Mouse (Mus musculus) liver, postnatal 0 days (tissue): ENCODE measurements around the gene Cfap58. TPM values are rescaled to one million over a fixed set of nuclear protein-coding genes. Genes with fewer than 3 reads are reported as not detected.
A peak's percentile ranks its signal among the peaks of the same experiment; 100 is the strongest.

ENCODE experiments used
- ATAC-seq: fragments of 200-750 bp; cut with Nextera tagmentation; 2 replicates; pipeline ENCODE4 v1.8.0; 2017; ENCODE audit warnings: mild to moderate bottlenecking, moderate library complexity
- DNase-seq: peaks from one replicate; pipeline ENCODE4 v3.0.0-alpha.2; 2016
- H3K27ac ChIP-seq: fragments of 300-500 bp; sonication (generic); 2 replicates; pipeline ENCODE4 v1.5.1; 2014; ENCODE audit warnings: antibody characterized with exemption, moderate library complexity, mild to moderate bottlenecking, low read depth
- H3K27me3 ChIP-seq: fragments of 300-500 bp; sonication (generic); 2 replicates; pipeline ENCODE4 v1.6.1; 2014; ENCODE audit warnings: low read length, control low read depth, mixed read lengths; ENCODE audit not compliant: insufficient read depth
- H3K36me3 ChIP-seq: fragments of 300-500 bp; sonication (generic); replicated peaks from 2 replicates; pipeline ENCODE4 v1.6.1; 2014; ENCODE audit warnings: mild to moderate bottlenecking, control low read depth, low read length, moderate library complexity, mixed read lengths; ENCODE audit not compliant: insufficient read depth
- H3K4me1 ChIP-seq: fragments of 300-500 bp; sonication (generic); 2 replicates; pipeline ENCODE4 v1.6.1; 2014; ENCODE audit warnings: antibody characterized with exemption, mild to moderate bottlenecking, control low read depth; ENCODE audit not compliant: insufficient read depth
- H3K4me2 ChIP-seq: fragments of 300-500 bp; sonication (generic); 2 replicates; pipeline ENCODE4 v1.6.1; 2014; ENCODE audit warnings: low read depth, mild to moderate bottlenecking, low read length, moderate library complexity, mixed read lengths
- H3K4me3 ChIP-seq: fragments of 300-500 bp; sonication (generic); 2 replicates; pipeline ENCODE4 v1.5.1; 2014; ENCODE audit warnings: low read depth, low read length
- H3K9ac ChIP-seq: fragments of 300-500 bp; sonication (generic); replicated peaks from 2 replicates; pipeline ENCODE4 v1.6.1; 2014; ENCODE audit warnings: mild to moderate bottlenecking, moderate library complexity
- H3K9me3 ChIP-seq: fragments of 300-500 bp; sonication (generic); 2 replicates; pipeline ENCODE4 v1.6.1; 2016; ENCODE audit warnings: mild to moderate bottlenecking, control low read depth, low read length, mixed read lengths
- CTCF ChIP-seq: sonication (generic); IDR thresholded peaks from 2 replicates; pipeline ENCODE4 v1.5.1; 2016; ENCODE audit warnings: antibody characterized with exemption, low read depth
- EP300 ChIP-seq: IDR thresholded peaks from 2 replicates; pipeline ENCODE4 v1.6.1; 2016; ENCODE audit warnings: antibody characterized with exemption, low read depth, mild to moderate bottlenecking
- WGBS: fragments of 180-500 bp; shearing (Covaris S2); extraction: QIAGEN DNeasy Blood & Tissue Kit; methylation state at CpG from one replicate; pipeline ENCODE4 v1.1.7; 2014; ENCODE audit not compliant: insufficient replicate concordance; 5-methylcytosine and 5-hydroxymethylcytosine counted together
- polyA plus RNA-seq: library from polyadenylated mRNA; unstranded; fragments of >200 nt; fragmentation: Nextera tagmentation; extraction: Ambion mirVana; gene quantifications from 2 replicates; pipeline ENCODE4 v1.2.1, GENCODE M21; 2015

Gene Cfap58
- polyA plus RNA-seq, 1 experiment from 2014 or later = not detected

GRCm38 (mm10) chr19:47934146-47934545, 3.3 kb upstream of the Cfap58 start:
- H3K9ac ChIP-seq = no peak overlapping the region
- H3K4me2 ChIP-seq = no peak overlapping the region
- H3K4me1 ChIP-seq = peaks cover 7% of the 10 kb centered on the region
- no peak overlapping the region for H3K27ac ChIP-seq
- TF ChIP-seq EP300 (no peak), CTCF (no peak)
- 84% methylated on average over 8 of the region's 8 CpGs for WGBS
- H3K4me3 ChIP-seq = no peak overlapping the region
- peaks cover 19% of the 10 kb centered on the region for H3K27me3 ChIP-seq
- ATAC-seq = no peak
- no peaks in the 10 kb centered on the region for H3K36me3 ChIP-seq
- H3K9me3 ChIP-seq = no peaks in the 10 kb centered on the region
- no peak for DNase-seq

DNA sequence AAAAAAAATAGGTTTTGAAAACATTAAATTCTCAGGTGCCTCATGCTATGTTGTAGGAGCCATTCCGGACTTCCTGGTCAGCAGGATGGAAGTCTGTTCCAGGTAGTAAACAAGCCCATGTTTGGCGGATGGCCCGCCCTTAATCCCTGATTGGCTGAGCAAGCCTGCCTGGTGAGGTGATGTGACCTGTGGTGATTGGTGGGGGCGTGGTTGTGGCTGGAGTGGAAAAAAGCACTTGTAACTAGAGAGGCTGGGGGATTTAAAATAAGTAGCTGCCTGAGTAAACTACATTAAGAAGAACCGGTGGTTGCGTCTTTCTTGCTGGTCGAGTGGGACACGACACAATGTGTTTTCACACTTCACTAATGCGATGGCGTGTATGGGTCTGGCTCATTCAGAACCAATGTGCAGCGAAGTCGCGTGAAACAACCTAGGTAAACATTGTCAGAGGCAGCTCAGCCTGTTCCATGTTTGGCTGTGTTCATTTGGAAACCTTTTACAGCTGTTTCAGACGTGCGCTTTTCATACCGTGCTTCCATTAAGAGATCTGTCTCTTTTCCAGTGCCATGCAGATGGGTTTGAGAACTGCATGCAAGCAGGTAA, 2.7 kb upstream of the Cfap58 start:
- no peaks in the 10 kb centered on the region for H3K36me3 ChIP-seq
- DNase-seq = no peak
- 70% methylated on average over 16 of the region's 16 CpGs for WGBS
- H3K9me3 ChIP-seq = no peaks in the 10 kb centered on the region
- ATAC-seq = peak; percentile 58; the same call in 1 of the 2 replicates
- H3K4me3 ChIP-seq = no peak overlapping the region
- no peak overlapping the region for H3K9ac ChIP-seq
- TF ChIP-seq EP300 (no peak), CTCF (no peak)
- no peak overlapping the region for H3K27ac ChIP-seq
- H3K4me1 ChIP-seq = peaks cover 7% of the 10 kb centered on the region
- peak overlapping the region; percentile 29; the same call in 1 of the 2 replicates for H3K4me2 ChIP-seq
- H3K27me3 ChIP-seq = peaks cover 19% of the 10 kb centered on the region

- Histone ChIP-seq H3K4me1 (peaks cover 7% of the 10 kb centered on the region), H3K9me3 (no peaks in the 10 kb centered on the region), H3K9ac (no peak overlapping the region), H3K27me3 (peaks cover 19% of the 10 kb centered on the region), H3K27ac (no peak overlapping the region), H3K4me2 (no peak overlapping the region), H3K36me3 (no peaks in the 10 kb centered on the region), H3K4me3 (no peak overlapping the region)
- no peak for ATAC-seq
- DNase-seq = no peak
- TF ChIP-seq EP300 = no peak
- no peak for TF ChIP-seq CTCF
- 68% methylated on average over 6 of the region's 6 CpGs for WGBS
These were observed 1.9 kb upstream of the Cfap58 start for GRCm38 (mm10) chr19:47935530-47935929.

GRCm38 (mm10) chr19:47936490-47936889, 985 bp upstream of the Cfap58 start:
- TF ChIP-seq CTCF (no peak), EP300 (no peak)
- H3K36me3 ChIP-seq = no peaks in the 10 kb centered on the region
- ATAC-seq (no peak), DNase-seq (no peak)
- peaks cover 19% of the 10 kb centered on the region for H3K27me3 ChIP-seq
- H3K9me3 ChIP-seq = no peaks in the 10 kb centered on the region
- H3K27ac ChIP-seq = no peak overlapping the region
- 64% methylated on average over 11 of the region's 11 CpGs for WGBS
- H3K4me3 ChIP-seq = no peak overlapping the region
- H3K9ac ChIP-seq = no peak overlapping the region
- H3K4me1 ChIP-seq = peaks cover 7% of the 10 kb centered on the region
- H3K4me2 ChIP-seq = peak overlapping the region; percentile 72; the same call in 1 of the 2 replicates

DNA sequence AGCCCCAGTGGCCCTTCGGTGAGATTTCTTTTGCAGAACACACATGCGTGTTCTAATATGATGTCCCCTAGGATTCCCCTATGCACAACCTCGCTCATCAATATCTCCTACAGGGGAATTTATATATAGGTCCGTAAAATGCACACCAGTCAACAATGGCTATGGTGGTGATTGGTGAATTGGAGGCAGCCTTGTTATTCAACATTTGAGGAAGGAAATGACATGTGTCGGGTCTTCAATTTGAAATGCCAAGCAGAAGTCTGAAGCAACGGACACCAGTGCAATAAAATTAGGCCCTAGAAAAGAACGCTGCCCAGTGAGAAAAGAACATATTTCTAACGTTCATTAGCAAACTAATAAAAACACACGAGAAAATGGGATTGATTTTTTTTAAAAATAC, 537 bp upstream of the Cfap58 start:
- DNase-seq (no peak), ATAC-seq (no peak)
- Histone ChIP-seq H3K27me3 (peaks cover 19% of the 10 kb centered on the region), H3K9me3 (no peaks in the 10 kb centered on the region), H3K36me3 (no peaks in the 10 kb centered on the region), H3K4me1 (peaks cover 7% of the 10 kb centered on the region), H3K4me3 (peak overlapping the region; percentile 43), H3K4me2 (peak overlapping the region; percentile 72), H3K27ac (no peak overlapping the region), H3K9ac (no peak overlapping the region)
- TF ChIP-seq CTCF (no peak), EP300 (no peak)
- WGBS = 42% methylated on average over 9 of the region's 9 CpGs

DNA sequence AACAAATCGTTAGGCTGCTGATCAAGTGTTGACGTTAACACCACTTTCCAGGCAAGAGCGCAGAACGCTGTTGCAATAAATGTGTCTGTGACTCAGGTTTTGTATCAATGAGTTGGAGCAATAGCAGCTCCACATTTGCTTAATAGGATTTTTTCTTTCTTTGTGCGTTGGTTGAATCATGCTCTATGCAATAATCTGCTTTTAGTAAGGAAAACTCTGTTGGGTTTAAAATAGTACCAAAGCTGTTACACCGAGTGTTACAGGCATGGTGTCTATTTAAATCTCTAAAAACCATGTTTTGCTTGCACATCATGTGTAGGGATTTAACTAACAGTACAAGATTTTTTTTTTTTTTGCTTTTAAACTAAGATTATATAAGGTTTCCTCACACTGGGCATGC, 1.9 kb downstream of the Cfap58 start:
- no peak for DNase-seq

More for the DNA sequence above, 1.9 kb downstream of the Cfap58 start:
- Histone ChIP-seq H3K36me3 (no peaks in the 10 kb centered on the region), H3K4me3 (no peak overlapping the region), H3K9ac (no peak overlapping the region), H3K4me2 (no peak overlapping the region), H3K9me3 (no peaks in the 10 kb centered on the region), H3K27ac (no peak overlapping the region), H3K27me3 (peaks cover 19% of the 10 kb centered on the region), H3K4me1 (peaks cover 7% of the 10 kb centered on the region)
- no peak for ATAC-seq
- 76% methylated on average over 6 of the region's 6 CpGs for WGBS
- TF ChIP-seq EP300 = no peak
